Comparison of ENCODE assay signal across 21 mouse cellular contexts in the genomic region with DNA sequence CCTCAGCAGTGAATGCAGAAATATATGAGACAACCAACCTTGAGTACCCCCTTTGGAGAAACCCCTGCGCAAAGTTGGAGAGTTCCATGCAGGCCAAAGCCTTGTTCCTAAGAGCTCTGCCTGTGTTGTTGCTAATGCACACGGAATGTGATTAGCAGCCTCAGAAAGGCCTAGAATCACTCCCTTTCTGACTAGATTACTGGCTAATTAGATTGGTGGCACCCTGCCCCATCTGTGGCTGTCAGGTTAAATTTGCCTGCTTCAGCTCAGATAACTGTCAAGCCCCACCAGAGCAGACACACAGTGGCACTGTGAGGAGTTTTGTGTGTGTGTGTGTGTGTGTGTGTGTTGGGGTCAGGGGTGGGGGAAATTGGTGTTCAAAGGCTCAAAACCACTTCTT.
DNase-seq lines count a peak whose midpoint lies in the region; ATAC-seq and TF ChIP-seq lines count a peak whose summit lies in the region.
"Had no signal": no experiment of that assay in that cellular context is flagged by ENCODE, and none has a peak within 500 bp of the region (broad histone marks: within the 10 kb centered on the region; RNA-seq: fewer than 3 reads in every experiment).

No protein-coding gene starts in this region.

- H3K4me1 ChIP-seq in hindbrain, embryonic 16.5 days (ENCODE audit: control insufficient read depth, insufficient read depth, low read depth, low read length): peaks cover 5% of the 10 kb centered on the region
- no peaks in the 10 kb centered on the region for H3K4me1 ChIP-seq in hindbrain, embryonic 13.5 days (replicated peaks)
- no peaks in the 10 kb centered on the region for H3K4me1 ChIP-seq in midbrain, postnatal 0 days (ENCODE audit: insufficient read depth, low read length)
- H3K4me1 ChIP-seq in midbrain, embryonic 10.5 days: peaks cover 3% of the 10 kb centered on the region

- ATAC-seq in hindbrain, embryonic 16.5 days: peak; percentile 56; the same call in 1 of the 2 replicates
- ATAC-seq in hindbrain, embryonic 13.5 days (ENCODE audit: low FRiP score): no peak
- ATAC-seq in midbrain, postnatal 0 days (ENCODE audit: low FRiP score): no peak
- no peak for ATAC-seq in inflammation-experienced regulatory T-cells, adult 6 months

- no peaks in the 10 kb centered on the region for H3K9me3 ChIP-seq in hindbrain, embryonic 16.5 days (ENCODE audit: control insufficient read depth, low read length)
- H3K9me3 ChIP-seq in hindbrain, embryonic 13.5 days: no peaks in the 10 kb centered on the region
- H3K9me3 ChIP-seq in midbrain, postnatal 0 days (ENCODE audit: low read length): no peaks in the 10 kb centered on the region
- H3K9me3 ChIP-seq in midbrain, embryonic 10.5 days (replicated peaks): no peaks in the 10 kb centered on the region
- H3K9me3 ChIP-seq: embryonic facial prominence, embryonic 15.5 days; limb, embryonic 13.5 days had no signal

- WGBS in hindbrain, embryonic 16.5 days: 63% methylated on average over 2 of the region's 2 CpGs
- WGBS in hindbrain, embryonic 13.5 days: 71% methylated on average over 2 of the region's 2 CpGs
- WGBS in midbrain, postnatal 0 days: 38% methylated on average over 2 of the region's 2 CpGs
- WGBS in midbrain, embryonic 10.5 days: 75% methylated on average over 2 of the region's 2 CpGs

- no peaks in the 10 kb centered on the region for H3K27me3 ChIP-seq in hindbrain, embryonic 16.5 days (replicated peaks; ENCODE audit: control insufficient read depth, insufficient read depth, low read length)
- peaks cover 8% of the 10 kb centered on the region; the same call in 1 of the 2 replicates for H3K27me3 ChIP-seq in hindbrain, embryonic 13.5 days
- H3K27me3 ChIP-seq in midbrain, postnatal 0 days (ENCODE audit: insufficient read depth, low read length): no peaks in the 10 kb centered on the region
- no peaks in the 10 kb centered on the region for H3K27me3 ChIP-seq in midbrain, embryonic 10.5 days (ENCODE audit: low read depth, poor library complexity, severe bottlenecking)
- H3K27me3 ChIP-seq: embryonic facial prominence, embryonic 15.5 days; limb, embryonic 13.5 days had no signal

- H3K36me3 ChIP-seq in hindbrain, embryonic 16.5 days (ENCODE audit: control insufficient read depth, insufficient read depth, low read length): no peaks in the 10 kb centered on the region
- no peaks in the 10 kb centered on the region for H3K36me3 ChIP-seq in hindbrain, embryonic 13.5 days
- H3K36me3 ChIP-seq in midbrain, postnatal 0 days (ENCODE audit: insufficient read depth, low read length): no peaks in the 10 kb centered on the region
- H3K36me3 ChIP-seq in midbrain, embryonic 10.5 days: no peaks in the 10 kb centered on the region
- H3K36me3 ChIP-seq: embryonic facial prominence, embryonic 15.5 days; limb, embryonic 13.5 days had no signal

- H3K4me2 ChIP-seq in hindbrain, embryonic 16.5 days (ENCODE audit: low read length): no peak overlapping the region
- no peak overlapping the region for H3K4me2 ChIP-seq in hindbrain, embryonic 13.5 days
- H3K4me2 ChIP-seq in midbrain, postnatal 0 days (ENCODE audit: low read depth, low read length, poor library complexity, severe bottlenecking): no peak overlapping the region
- H3K4me2 ChIP-seq: embryonic facial prominence, embryonic 15.5 days; limb, embryonic 13.5 days had no signal

- DNase-seq in cerebellum, postnatal 14 days: peak; percentile 67 to 79
- no peak for DNase-seq in cerebellum, adult 11-12 months
- DNase-seq in midbrain, postnatal 0 days (ENCODE audit: low spot score): peak; percentile 71
- no peak for DNase-seq in midbrain, embryonic 10.5 days (ENCODE audit: low spot score)
- no peak for DNase-seq in kidney, postnatal 36 days
- DNase-seq: B cell, adult 2 months; cerebellum, adult 9-11 months; embryo, embryonic 11 days; gastrocnemius, adult 2 months; heart, postnatal 4 days; kidney, adult 18-20 months; kidney, postnatal 10 days; lung, adult 18-20 months; lung, postnatal 36 days; right cerebral cortex, postnatal 14 days had no signal

- no peak for TF ChIP-seq CTCF in midbrain, postnatal 0 days (IDR thresholded peaks at IDR 0.05)

- no peak overlapping the region for H3K9ac ChIP-seq in hindbrain, embryonic 16.5 days (ENCODE audit: low read depth, low read length)
- no peak overlapping the region for H3K9ac ChIP-seq in hindbrain, embryonic 13.5 days
- H3K9ac ChIP-seq in midbrain, postnatal 0 days (replicated peaks; ENCODE audit: low read length, poor library complexity, severe bottlenecking): no peak overlapping the region
- H3K9ac ChIP-seq: embryonic facial prominence, embryonic 15.5 days; limb, embryonic 13.5 days had no signal

- no peak overlapping the region for H3K27ac ChIP-seq in hindbrain, embryonic 16.5 days (ENCODE audit: low read depth, low read length)
- no peak overlapping the region for H3K27ac ChIP-seq in hindbrain, embryonic 13.5 days
- no peak overlapping the region for H3K27ac ChIP-seq in midbrain, postnatal 0 days (ENCODE audit: low read depth, low read length)
- H3K27ac ChIP-seq in midbrain, embryonic 10.5 days (replicated peaks): no peak overlapping the region
- H3K27ac ChIP-seq: embryonic facial prominence, embryonic 15.5 days; gastrocnemius, adult 2 months; left cerebral cortex, adult 2 months; limb, embryonic 13.5 days had no signal

- no peak overlapping the region for H3K4me3 ChIP-seq in hindbrain, embryonic 16.5 days (ENCODE audit: low read length)
- H3K4me3 ChIP-seq in hindbrain, embryonic 13.5 days: no peak overlapping the region
- H3K4me3 ChIP-seq in midbrain, postnatal 0 days (ENCODE audit: low read depth, low read length): no peak overlapping the region
- H3K4me3 ChIP-seq in midbrain, embryonic 10.5 days: no peak overlapping the region
- H3K4me3 ChIP-seq: embryonic facial prominence, embryonic 15.5 days; gastrocnemius, adult 2 months; left cerebral cortex, adult 2 months; limb, embryonic 13.5 days had no signal

Comparison
In these comparisons a context has a peak if more than half of its experiments do, and no peak if none do; other contexts are left out.
1. DNase-seq: peak in cerebellum, postnatal 14 days (2 of 2) and midbrain, postnatal 0 days (single experiment); none in cerebellum, adult 11-12 months (single experiment), midbrain, embryonic 10.5 days (single experiment) and kidney, postnatal 36 days (0 of 2).